Mouse (Mus musculus) myocyte (in vitro differentiated cells): ENCODE data around the gene Vti1a. TPM values are rescaled to one million over a fixed set of nuclear protein-coding genes. Genes with fewer than 3 reads are reported as not detected.
A peak's percentile ranks its signal among the peaks of the same experiment; 100 is the strongest.

Source experiments
- H3K27me3 ChIP-seq: one replicate; pipeline ENCODE4 v1.6.1; 2011; ENCODE audit not compliant: control insufficient read depth, insufficient read depth, insufficient read length
- H3K36me3 ChIP-seq: one replicate; pipeline ENCODE4 v1.6.1; 2011; ENCODE audit not compliant: control insufficient read depth, insufficient read depth
- H3K4me2 ChIP-seq: one replicate; pipeline ENCODE4 v1.6.1; 2011; ENCODE audit warnings: low read depth, control low read depth
- H3K4me3 ChIP-seq: one replicate; pipeline ENCODE4 v1.5.1; 2011; ENCODE audit warnings: mild to moderate bottlenecking, control low read depth, moderate library complexity
- H3K79me2 ChIP-seq: one replicate; pipeline ENCODE4 v1.6.1; 2011; ENCODE audit not compliant: control insufficient read depth, insufficient read depth
- H3ac ChIP-seq: one replicate; pipeline ENCODE4 v1.6.1; 2011; ENCODE audit not compliant: control insufficient read depth, insufficient read length
- CEBPB ChIP-seq: IDR thresholded peaks from 2 replicates; pipeline ENCODE4 v1.6.1; 2011; ENCODE audit warnings: mild to moderate bottlenecking, moderate library complexity; ENCODE audit not compliant: poor library complexity, insufficient read depth, severe bottlenecking
- E2F4 ChIP-seq: IDR thresholded peaks from one replicate; pipeline ENCODE4 v1.6.1; 2011; ENCODE audit warnings: mild to moderate bottlenecking, control low read depth, moderate library complexity; ENCODE audit not compliant: insufficient read depth
- MAX ChIP-seq: IDR thresholded peaks from one replicate; pipeline ENCODE4 v1.6.1; 2011; ENCODE audit warnings: low read depth, mild to moderate bottlenecking, control low read depth
- MYOD1 ChIP-seq, 3 experiments: IDR thresholded peaks; one replicate each; pipeline ENCODE4 v1.6.1; 2011; ENCODE audit warnings: control low read depth in 2 of 3, low read depth in 2 of 3, mild to moderate bottlenecking in 2 of 3, moderate library complexity in 1 of 3; ENCODE audit not compliant: insufficient read length in 2 of 3, control insufficient read depth in 1 of 3
- MYOG ChIP-seq, 3 experiments: IDR thresholded peaks; one replicate each; pipeline ENCODE4 v1.6.1; 2011; ENCODE audit warnings: control low read depth in 2 of 3, low read depth in 2 of 3, mild to moderate bottlenecking in 2 of 3; ENCODE audit not compliant: insufficient read length in 2 of 3, control insufficient read depth in 1 of 3, insufficient read depth in 1 of 3
- POLR2A ChIP-seq: IDR thresholded peaks from one replicate; pipeline ENCODE4 v1.6.1; 2011; ENCODE audit warnings: low read depth, mild to moderate bottlenecking, control low read depth, moderate library complexity; ENCODE audit not compliant: insufficient read length
- POLR2AphosphoS2 ChIP-seq: IDR thresholded peaks from one replicate; pipeline ENCODE4 v1.6.1; 2011; ENCODE audit warnings: low read depth, control low read depth; ENCODE audit not compliant: insufficient read length
- REST ChIP-seq: IDR thresholded peaks from one replicate; pipeline ENCODE4 v1.6.1; 2011; ENCODE audit warnings: mild to moderate bottlenecking, control low read depth, moderate library complexity; ENCODE audit not compliant: insufficient read depth, insufficient read length
- SRF ChIP-seq: IDR thresholded peaks from one replicate; pipeline ENCODE4 v1.6.1; 2011; ENCODE audit warnings: low read depth; ENCODE audit not compliant: control insufficient read depth, insufficient read length
- TCF12 ChIP-seq: IDR thresholded peaks from one replicate; pipeline ENCODE4 v1.6.1; 2011; ENCODE audit warnings: mild to moderate bottlenecking, control low read depth; ENCODE audit not compliant: poor library complexity, insufficient read depth, severe bottlenecking
- TCF3 ChIP-seq: IDR thresholded peaks from one replicate; pipeline ENCODE4 v1.6.1; 2011; ENCODE audit warnings: low read depth, control low read depth; ENCODE audit not compliant: insufficient read length
- USF1 ChIP-seq: IDR thresholded peaks from one replicate; pipeline ENCODE4 v1.6.1; 2011; ENCODE audit warnings: low read depth, mild to moderate bottlenecking, control low read depth, moderate library complexity
- polyA plus RNA-seq: library from polyadenylated mRNA; unstranded; fragments of >200 nt; fragmentation: generic; extraction: Trizol; gene quantifications from one replicate; pipeline ENCODE4 v1.2.1, GENCODE M21; 2012; ENCODE audit warnings: missing spikeins

Gene Vti1a
- polyA plus RNA-seq, 1 experiment = 10.5 TPM

DNA sequence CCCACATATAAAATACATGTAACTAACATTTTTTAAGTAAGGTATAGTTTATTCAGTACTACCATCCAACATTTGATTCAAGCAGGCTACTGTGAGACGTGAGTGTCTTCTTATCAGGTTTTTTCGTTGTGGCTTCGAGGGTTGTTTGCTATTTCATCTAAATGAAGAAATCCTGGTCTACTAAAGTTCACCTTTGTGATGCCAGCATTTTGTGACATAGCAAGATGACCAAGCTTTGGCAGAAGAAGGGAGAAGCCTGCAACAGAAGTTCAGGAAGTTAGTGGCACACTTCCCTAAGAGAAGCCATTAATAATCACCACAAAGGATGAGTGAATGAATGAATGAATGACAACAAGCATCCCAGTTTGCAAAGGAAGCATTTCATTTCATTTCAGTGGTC is 278.4 kb downstream of the Vti1a start:
- Histone ChIP-seq H3K4me2 (peak overlapping the region; percentile 83), H3K4me3 (peak overlapping the region; percentile 9), H3K27me3 (no peaks in the 10 kb centered on the region), H3K36me3 (no peaks in the 10 kb centered on the region), H3K79me2 (no peaks in the 10 kb centered on the region), H3ac (no peak overlapping the region)
- TF ChIP-seq MYOG (IDR thresholded peaks at IDR 0.05; ENCODE audit: control insufficient read depth in 1 of 3, insufficient read depth in 1 of 3, insufficient read length in 2 of 3, low read depth in 2 of 3) = no peak
- no peak for TF ChIP-seq POLR2A
- TF ChIP-seq POLR2AphosphoS2 = no peak
- TF ChIP-seq MAX = no peak
- no peak for TF ChIP-seq TCF3
- TF ChIP-seq SRF = no peak
- no peak for TF ChIP-seq USF1
- TF ChIP-seq TCF12 = no peak
- TF ChIP-seq CEBPB = no peak
- TF ChIP-seq E2F4 = no peak
- no peak for TF ChIP-seq REST
- TF ChIP-seq MYOD1 (IDR thresholded peaks at IDR 0.05; ENCODE audit: control insufficient read depth in 1 of 3, insufficient read length in 2 of 3, low read depth in 2 of 3) = no peak

DNA sequence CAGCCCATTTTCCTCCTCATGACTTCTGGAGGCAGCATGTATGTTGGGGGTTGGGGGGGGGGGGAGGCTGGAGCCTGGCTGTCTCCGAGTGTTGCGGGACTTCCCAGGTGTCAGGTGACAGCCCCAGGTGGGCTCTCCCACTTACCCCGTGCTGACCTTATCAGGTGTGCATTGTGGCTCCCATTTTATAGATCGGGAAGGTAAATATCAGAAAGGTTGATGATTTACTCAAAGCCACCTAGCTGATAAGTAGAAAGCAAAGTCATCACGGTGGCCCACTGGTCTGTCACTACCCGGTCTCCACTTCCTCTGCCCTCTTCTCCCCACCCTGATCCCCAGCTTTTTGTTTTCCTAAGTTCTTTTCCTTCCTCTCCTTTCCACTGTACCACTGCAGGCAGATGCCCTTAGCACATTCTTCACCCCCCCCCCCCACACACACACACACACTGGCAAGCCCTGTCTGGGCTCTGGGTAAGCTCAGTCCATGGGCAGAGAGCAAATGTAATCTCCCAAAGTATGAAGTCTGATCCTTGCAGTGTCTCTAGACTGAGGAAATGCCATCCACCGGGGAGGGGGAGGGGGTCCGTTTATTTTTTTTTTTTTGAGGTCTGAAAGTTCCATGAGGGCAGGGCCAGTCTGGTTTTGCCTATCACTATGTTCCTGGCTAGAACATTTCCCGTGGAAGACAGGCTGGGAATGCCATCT is 280.0 kb downstream of the Vti1a start:
- H3K36me3 ChIP-seq = no peaks in the 10 kb centered on the region
- no peak overlapping the region for H3K4me2 ChIP-seq
- no peaks in the 10 kb centered on the region for H3K79me2 ChIP-seq
- no peak overlapping the region for H3K4me3 ChIP-seq
- H3ac ChIP-seq = no peak overlapping the region
- no peak for TF ChIP-seq TCF12
- TF ChIP-seq USF1 = no peak
- TF ChIP-seq POLR2A = no peak
- TF ChIP-seq MAX = no peak
- no peak for TF ChIP-seq REST
- no peak for TF ChIP-seq MYOG (IDR thresholded peaks at IDR 0.05; ENCODE audit: control insufficient read depth in 1 of 3, insufficient read depth in 1 of 3, insufficient read length in 2 of 3, low read depth in 2 of 3)
- no peak for TF ChIP-seq TCF3
- TF ChIP-seq POLR2AphosphoS2 = no peak
- no peak for TF ChIP-seq CEBPB
- no peak for TF ChIP-seq E2F4
- TF ChIP-seq SRF = no peak
- no peak for TF ChIP-seq MYOD1 (IDR thresholded peaks at IDR 0.05; ENCODE audit: control insufficient read depth in 1 of 3, insufficient read length in 2 of 3, low read depth in 2 of 3)
- no peaks in the 10 kb centered on the region for H3K27me3 ChIP-seq

DNA sequence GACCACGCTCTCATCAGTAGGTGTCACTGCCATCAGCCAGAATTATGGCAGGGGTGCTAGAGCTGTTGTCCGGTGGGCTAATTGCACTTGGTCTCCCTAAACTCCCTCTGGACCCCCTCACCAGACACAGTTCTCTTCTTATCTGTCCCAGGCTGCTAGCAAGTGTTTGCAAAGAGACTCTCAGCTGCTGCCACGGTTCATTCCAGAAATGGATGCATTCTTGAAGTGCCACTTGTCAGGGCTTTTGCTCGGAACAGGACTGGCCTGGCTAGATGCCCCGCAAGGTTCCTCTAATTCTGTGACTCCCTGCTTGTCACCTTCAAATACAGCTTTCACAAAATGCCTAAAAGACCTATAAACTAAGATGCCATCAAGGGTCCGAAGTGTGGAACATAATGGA is 280.7 kb downstream of the Vti1a start:
- Histone ChIP-seq H3ac (no peak overlapping the region), H3K4me3 (no peak overlapping the region), H3K4me2 (no peak overlapping the region), H3K36me3 (no peaks in the 10 kb centered on the region), H3K79me2 (no peaks in the 10 kb centered on the region), H3K27me3 (no peaks in the 10 kb centered on the region)
- TF ChIP-seq POLR2A (no peak), REST (no peak), MYOG (IDR thresholded peaks at IDR 0.05; ENCODE audit: control insufficient read depth in 1 of 3, insufficient read depth in 1 of 3, insufficient read length in 2 of 3, low read depth in 2 of 3) (peak in 1 of 3 experiments; percentile 50), MYOD1 (IDR thresholded peaks at IDR 0.05; ENCODE audit: control insufficient read depth in 1 of 3, insufficient read length in 2 of 3, low read depth in 2 of 3) (peak in 1 of 3 experiments; percentile 28), TCF12 (no peak), SRF (no peak), TCF3 (no peak)

DNA sequence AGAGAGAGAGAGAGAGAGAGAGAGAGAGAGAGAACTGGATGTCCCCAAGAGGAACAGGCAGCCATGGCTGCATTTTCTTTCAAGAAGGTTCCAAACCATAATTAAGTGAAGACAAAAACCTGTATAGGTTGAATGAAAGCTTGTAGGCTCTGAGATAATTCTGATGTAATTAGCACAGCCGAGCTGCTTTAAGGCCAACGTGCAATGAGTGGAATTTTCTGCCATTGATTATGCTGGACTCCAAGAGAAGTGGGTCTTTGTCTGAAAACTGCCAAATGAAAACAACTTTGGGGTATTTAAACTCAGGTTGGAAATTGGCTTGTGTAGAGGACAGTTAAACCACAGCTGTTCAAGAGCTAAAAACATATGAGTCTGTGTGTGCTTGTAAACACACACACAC is 281.2 kb downstream of the Vti1a start:
- no peaks in the 10 kb centered on the region for H3K27me3 ChIP-seq
- TF ChIP-seq TCF3 (no peak), MYOG (IDR thresholded peaks at IDR 0.05; ENCODE audit: control insufficient read depth in 1 of 3, insufficient read depth in 1 of 3, insufficient read length in 2 of 3, low read depth in 2 of 3) (no peak), MYOD1 (IDR thresholded peaks at IDR 0.05; ENCODE audit: control insufficient read depth in 1 of 3, insufficient read length in 2 of 3, low read depth in 2 of 3) (no peak), MAX (no peak), TCF12 (no peak), USF1 (no peak), POLR2AphosphoS2 (no peak), POLR2A (no peak), SRF (no peak), REST (no peak), CEBPB (no peak), E2F4 (no peak)
- H3K4me3 ChIP-seq = no peak overlapping the region
- H3ac ChIP-seq = no peak overlapping the region
- no peaks in the 10 kb centered on the region for H3K36me3 ChIP-seq
- no peaks in the 10 kb centered on the region for H3K79me2 ChIP-seq
- no peak overlapping the region for H3K4me2 ChIP-seq
